ENCODE assay signal across 8 mouse cellular contexts in genomic region chr11:31371256-31371838, GRCm38 (mm10). TPM values are rescaled to one million over a fixed set of nuclear protein-coding genes. Genes with fewer than 3 reads are reported as not detected.
A peak's percentile ranks its signal among the peaks of the same experiment; 100 is the strongest.
DNase-seq lines count a peak whose midpoint lies in the region; ATAC-seq lines count a peak whose summit lies in the region.

No protein-coding gene starts in this region.

- peaks cover 30% of the 10 kb centered on the region for H3K4me1 ChIP-seq in hindbrain, embryonic 13.5 days (replicated peaks)
- H3K4me1 ChIP-seq in midbrain, embryonic 11.5 days (ENCODE audit: control insufficient read depth, insufficient read depth, low read length) = peaks cover 18% of the 10 kb centered on the region

- H3K36me3 ChIP-seq in hindbrain, embryonic 13.5 days = no peaks in the 10 kb centered on the region
- no peaks in the 10 kb centered on the region for H3K36me3 ChIP-seq in midbrain, embryonic 11.5 days (ENCODE audit: control insufficient read depth, insufficient read depth, low read length)

- peak overlapping the region; percentile 58 for H3K4me3 ChIP-seq in hindbrain, embryonic 13.5 days
- H3K4me3 ChIP-seq in midbrain, embryonic 11.5 days (ENCODE audit: low read depth, low read length) = peak overlapping the region; percentile 28

- H3K4me2 ChIP-seq in hindbrain, embryonic 13.5 days = peak overlapping the region; percentile 93
- peak overlapping the region; percentile 98 for H3K4me2 ChIP-seq in midbrain, embryonic 11.5 days

- WGBS in hindbrain, embryonic 13.5 days = under 1% methylated on average over 38 of the region's 39 CpGs
- under 1% methylated on average over 39 of the region's 39 CpGs for WGBS in midbrain, embryonic 11.5 days

- H3K27me3 ChIP-seq in hindbrain, embryonic 13.5 days = peaks cover 61% of the 10 kb centered on the region
- H3K27me3 ChIP-seq in midbrain, embryonic 11.5 days (ENCODE audit: control insufficient read depth, insufficient read depth, low read length) = peaks cover 29% of the 10 kb centered on the region

- H3K9me3 ChIP-seq in hindbrain, embryonic 13.5 days = no peaks in the 10 kb centered on the region
- no peaks in the 10 kb centered on the region for H3K9me3 ChIP-seq in midbrain, embryonic 11.5 days (ENCODE audit: control insufficient read depth, low read length)

- peak overlapping the region; percentile 58 for H3K9ac ChIP-seq in hindbrain, embryonic 13.5 days
- H3K9ac ChIP-seq in midbrain, embryonic 11.5 days (ENCODE audit: low read length) = no peak overlapping the region

- H3K27ac ChIP-seq in hindbrain, embryonic 13.5 days = no peak overlapping the region
- no peak overlapping the region for H3K27ac ChIP-seq in midbrain, embryonic 11.5 days (ENCODE audit: low read depth, low read length)

- peak; percentile 27 for DNase-seq in kidney, postnatal 14 days
- DNase-seq in kidney, adult 11 months = no peak
- peak; percentile 40 for DNase-seq in embryo, embryonic 10.5 days (ENCODE audit: low spot score)
- peak; percentile 89 for DNase-seq in midbrain, embryonic 11.5 days (ENCODE audit: low spot score, missing footprints)
- no peak for DNase-seq in left cerebral cortex, adult 9 months (ENCODE audit: low spot score in 2 of 2)
- no peak for DNase-seq in urinary bladder, postnatal 10 days (ENCODE audit: low spot score)

- ATAC-seq in hindbrain, embryonic 13.5 days (ENCODE audit: low FRiP score) = no peak
- 0 out of 2 replicates have a peak, but pooled peaks have one; percentile 4 for ATAC-seq in midbrain, embryonic 11.5 days (ENCODE audit: low FRiP score)
- no peak for ATAC-seq in frontal cortex, adult (ENCODE audit: low TSS enrichment)

RNA-seq across cellular contexts. Expression of gene Stc2, which starts 1.5 kb away (rescaled TPM):
- 0.65 and 0.80 TPM in 2 replicates for polyA plus RNA-seq in hindbrain, embryonic 13.5 days (2015; fragmentation: Nextera tagmentation; extraction: Ambion mirVana)
- polyA plus RNA-seq in midbrain, embryonic 11.5 days (2014; fragmentation: Nextera tagmentation; extraction: Ambion mirVana) = 0.46 and 0.52 TPM in 2 replicates

Comparison
In these comparisons a context has a peak if more than half of its experiments do, and no peak if none do; other contexts are left out.
1. DNase-seq: peak in kidney, postnatal 14 days (single experiment), embryo, embryonic 10.5 days (single experiment) and midbrain, embryonic 11.5 days (single experiment); none in kidney, adult 11 months (single experiment), left cerebral cortex, adult 9 months (0 of 2) and urinary bladder, postnatal 10 days (single experiment).